Mouse (Mus musculus) olfactory bulb, adult 2 months (tissue): ENCODE results near the gene Timm44. TPM values are rescaled to one million over a fixed set of nuclear protein-coding genes. Genes with fewer than 3 reads are reported as not detected.

Experiments
- H3K27ac ChIP-seq: fragments of 200-500 bp; 2 replicates; pipeline ENCODE4 v1.5.1; 2012; ENCODE audit warnings: low read depth, low read length; ENCODE audit not compliant: insufficient read depth
- H3K4me1 ChIP-seq: fragments of 200-500 bp; 2 replicates; pipeline ENCODE4 v1.6.1; 2012; ENCODE audit warnings: low read length; ENCODE audit not compliant: control insufficient read depth, insufficient read depth
- H3K4me3 ChIP-seq: fragments of 200-500 bp; 2 replicates; pipeline ENCODE4 v1.5.1; 2012; ENCODE audit warnings: mild to moderate bottlenecking, low read depth, low read length, moderate library complexity; ENCODE audit not compliant: insufficient read depth
- CTCF ChIP-seq: fragments of 200-500 bp; IDR thresholded peaks from 2 replicates; pipeline ENCODE4 v1.5.1; 2012; ENCODE audit warnings: low read depth, mild to moderate bottlenecking, low read length, moderate library complexity; ENCODE audit not compliant: insufficient read depth
- POLR2A ChIP-seq: fragments of 200-500 bp; IDR thresholded peaks from 2 replicates; pipeline ENCODE4 v1.6.1; 2012; ENCODE audit warnings: mild to moderate bottlenecking, low read depth, low read length, moderate library complexity; ENCODE audit not compliant: insufficient read depth
- WGBS: fragments of 180-500 bp; shearing (Covaris S2); methylation state at CpG from one replicate; pipeline ENCODE4 v1.1.7; 2018; 5-methylcytosine and 5-hydroxymethylcytosine counted together
- polyA plus RNA-seq: library from polyadenylated mRNA; stranded (reverse); fragments of >200 nt; gene quantifications from 2 replicates; pipeline ENCODE4 v1.2.4, GENCODE M21; 2012; ENCODE audit warnings: low replicate concordance; ENCODE audit not compliant: missing spikeins, insufficient read depth, insufficient read length

Timm44 gene
- polyA plus RNA-seq, 1 experiment = not detected

DNA sequence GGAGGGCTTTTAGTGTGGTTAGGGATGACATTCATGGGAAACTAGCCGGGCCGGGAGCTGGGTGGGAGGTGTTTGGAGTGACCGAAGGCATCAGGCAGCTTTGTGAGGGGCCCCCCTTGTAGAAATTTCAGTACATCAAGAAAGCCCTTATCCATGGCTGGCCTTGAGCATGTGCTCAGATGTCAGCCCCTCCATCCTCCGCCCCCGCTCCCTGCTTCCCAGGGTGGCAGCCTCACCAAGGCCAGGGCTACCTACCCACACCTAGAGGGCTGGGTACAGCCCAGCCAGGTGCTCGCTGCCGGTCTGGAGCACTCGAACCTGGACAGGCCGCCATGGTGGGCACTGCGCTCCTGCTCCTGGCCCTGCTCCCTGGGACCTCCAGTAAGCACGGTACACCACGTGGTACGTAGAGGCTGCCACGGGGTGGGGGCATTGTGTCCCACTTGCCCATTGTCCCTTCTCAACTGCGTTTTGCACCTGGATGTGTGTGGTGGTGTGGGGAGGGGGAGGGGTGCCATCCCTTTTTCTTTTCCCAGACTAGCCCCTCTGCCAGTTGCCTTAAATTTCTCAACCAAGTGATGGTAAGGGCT, 27.7 kb downstream of the Timm44 start, which contains the start of gene Tgfbr3l:
Gene Tgfbr3l, plus strand, starts transcription at position 264 of the 590 bp plus-strand sequence.
- 76% methylated on average over 15 of the region's 15 CpGs for WGBS
- peaks cover 9% of the 10 kb centered on the region for H3K4me1 ChIP-seq
- H3K4me3 ChIP-seq = no peak within 1 kb of the TSS
- no peak for TF ChIP-seq POLR2A
- no peak for TF ChIP-seq CTCF
- no peak within 1 kb of the TSS for H3K27ac ChIP-seq

DNA sequence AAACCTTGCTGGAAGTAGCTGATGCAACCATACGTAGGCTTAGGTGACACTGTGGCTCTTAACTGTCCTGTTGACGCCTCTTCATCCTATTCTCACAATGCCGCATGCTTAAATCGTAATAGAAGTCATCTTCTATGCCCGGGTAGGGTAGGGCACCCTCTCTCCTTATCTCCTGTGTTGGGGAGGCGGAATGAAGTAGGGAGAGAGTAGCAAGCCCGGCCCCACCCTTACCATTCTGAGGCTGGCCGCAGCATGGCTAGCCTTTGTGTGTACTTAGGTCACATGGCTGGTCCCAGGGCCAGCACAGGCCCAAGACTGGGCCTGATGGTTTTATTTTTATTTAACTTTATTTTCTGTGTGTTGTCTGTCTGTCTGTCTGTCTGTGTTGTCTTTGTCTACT, 28.5 kb downstream of the Timm44 start:
- 86% methylated on average over 8 of the region's 8 CpGs for WGBS
- Histone ChIP-seq H3K4me3 (no peak overlapping the region), H3K4me1 (peaks cover 9% of the 10 kb centered on the region), H3K27ac (no peak overlapping the region)
- TF ChIP-seq POLR2A (no peak), CTCF (no peak)

DNA sequence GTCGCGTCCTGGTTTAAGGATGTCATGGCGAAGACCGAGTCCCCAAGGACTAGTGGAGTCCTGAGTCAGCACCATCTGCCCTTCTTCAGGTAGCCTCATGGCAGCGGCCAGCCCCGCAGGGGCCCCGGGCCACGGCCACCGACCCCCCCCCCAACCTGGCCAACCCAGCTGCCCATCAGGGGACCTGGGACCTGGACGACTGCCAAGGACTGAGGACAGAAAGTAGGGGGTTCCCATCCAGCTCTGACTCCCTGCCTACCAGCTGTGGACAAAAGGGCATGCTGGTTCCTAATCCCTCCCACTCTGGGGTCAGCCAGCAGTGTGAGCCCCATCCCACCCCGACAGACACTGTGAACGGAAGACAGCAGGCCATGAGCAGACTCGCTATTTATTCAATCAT, 30.0 kb downstream of the Timm44 start:
- no peak overlapping the region for H3K4me3 ChIP-seq
- no peak for TF ChIP-seq POLR2A
- TF ChIP-seq CTCF = no peak
- 64% methylated on average over 13 of the region's 13 CpGs for WGBS
- peaks cover 11% of the 10 kb centered on the region for H3K4me1 ChIP-seq
- H3K27ac ChIP-seq = no peak overlapping the region

DNA sequence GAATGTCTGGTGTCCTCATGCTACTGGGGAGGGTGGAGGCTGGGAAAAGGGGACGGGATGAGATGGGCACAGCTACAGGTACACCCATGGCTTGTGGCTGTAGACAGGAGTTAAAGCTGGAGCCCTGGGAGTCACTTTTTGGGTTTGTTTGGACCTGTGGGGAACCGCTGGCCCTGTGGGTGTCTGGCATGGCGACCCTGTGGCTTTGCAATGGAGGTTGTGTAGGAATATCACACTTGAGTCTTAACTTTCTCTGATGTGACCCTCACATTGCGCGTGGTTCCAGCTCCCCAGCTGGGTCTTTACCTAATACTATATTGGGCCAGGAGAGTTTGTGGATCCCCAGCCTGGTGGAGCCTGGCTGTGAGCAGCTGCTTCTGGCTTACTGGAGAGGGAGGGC, 30.7 kb downstream of the Timm44 start:
- Histone ChIP-seq H3K4me1 (peaks cover 10% of the 10 kb centered on the region), H3K27ac (no peak overlapping the region), H3K4me3 (no peak overlapping the region)
- no peak for TF ChIP-seq POLR2A
- TF ChIP-seq CTCF = no peak
- WGBS = 92% methylated on average over 5 of the region's 5 CpGs

DNA sequence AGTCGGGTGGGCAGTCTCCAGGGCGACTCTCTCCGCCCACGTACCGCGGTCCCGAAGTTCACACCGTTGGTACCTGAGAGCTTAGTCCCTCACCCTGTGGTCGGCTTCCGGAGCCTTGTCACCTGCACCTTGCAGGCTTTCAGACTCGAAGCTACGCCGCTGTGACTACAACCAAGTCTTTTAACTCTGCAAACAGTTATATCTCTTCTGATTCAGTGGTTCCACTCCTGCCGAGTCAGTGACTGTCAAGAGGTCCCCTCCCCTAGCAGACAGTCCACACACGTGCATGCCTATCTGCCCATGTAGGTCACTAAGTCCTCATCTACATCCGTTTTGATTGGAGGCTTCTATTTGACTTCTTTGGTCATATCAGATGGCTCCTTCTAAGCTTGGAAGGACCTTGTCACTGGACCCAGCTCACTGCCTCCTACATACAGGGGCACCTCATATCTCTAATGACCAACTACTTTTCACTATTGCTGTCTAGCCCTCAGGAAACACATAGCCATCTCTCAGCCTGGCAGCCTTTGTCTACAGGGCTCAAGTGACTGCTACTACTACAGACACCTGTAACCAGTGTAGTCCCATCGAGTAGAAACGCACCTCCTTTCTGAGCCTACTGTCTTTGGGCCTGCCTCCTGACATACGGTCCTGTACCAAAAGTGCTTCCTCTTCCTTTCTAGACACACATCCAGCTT, 36.4 kb downstream of the Timm44 start:
- Histone ChIP-seq H3K4me3 (peak overlapping the region; percentile 85), H3K27ac (peak overlapping the region; percentile 41), H3K4me1 (peaks cover 16% of the 10 kb centered on the region)
- TF ChIP-seq POLR2A (no peak), CTCF (no peak)
- 10% methylated on average over 19 of the region's 19 CpGs for WGBS

DNA sequence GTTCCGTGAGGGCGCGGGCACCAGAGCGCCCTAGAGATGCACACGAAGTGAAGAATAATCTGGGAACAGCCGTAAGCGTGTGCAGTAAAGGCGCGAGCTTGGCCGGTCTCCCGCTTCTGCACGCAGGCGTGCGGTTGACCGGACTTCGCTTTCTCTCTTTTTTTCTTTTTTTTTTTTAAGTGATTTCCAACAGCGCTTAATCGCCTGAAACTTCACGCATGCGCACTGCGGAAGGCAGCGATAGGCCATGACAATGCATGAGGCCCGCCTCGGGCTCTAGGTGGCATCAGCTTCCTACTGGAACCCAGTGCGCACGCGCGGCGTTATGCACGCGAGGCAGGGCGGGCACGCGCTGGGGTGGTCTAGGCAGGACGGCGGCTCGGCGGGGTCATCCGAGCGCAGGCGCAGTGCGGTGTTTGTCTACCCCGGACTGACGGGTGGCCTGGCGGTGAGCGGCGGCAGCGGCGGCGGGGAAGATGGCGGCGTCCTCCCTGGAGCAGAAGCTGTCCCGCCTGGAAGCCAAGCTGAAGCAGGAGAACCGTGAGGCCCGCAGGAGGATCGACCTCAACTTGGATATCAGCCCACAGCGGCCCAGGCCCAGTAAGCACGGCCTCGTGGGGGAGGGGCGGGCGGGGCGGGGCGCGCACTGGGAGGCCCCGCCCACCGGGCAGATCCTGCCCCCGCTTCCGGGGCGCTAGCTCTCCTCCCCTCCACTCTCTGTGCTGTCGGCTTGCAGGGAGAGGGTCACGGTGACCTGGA, 37.1 kb downstream of the Timm44 start, which contains the start of the genes Map2k7 and Gm49320:
Gene Map2k7, plus strand, starts transcription at position 307 of the 759 bp plus-strand sequence.
Gene Gm49320, plus strand, starts transcription at position 432 of the 759 bp plus-strand sequence.
- under 1% methylated on average over 71 of the region's 71 CpGs for WGBS
- Histone ChIP-seq H3K27ac (peak within 1 kb of the TSS; percentile 97), H3K4me3 (peak within 1 kb of the TSS; percentile 85), H3K4me1 (peaks cover 16% of the 10 kb centered on the region)
- TF ChIP-seq CTCF (peak; percentile 61), POLR2A (peak; percentile 52; the same call in 1 of the 2 replicates)

DNA sequence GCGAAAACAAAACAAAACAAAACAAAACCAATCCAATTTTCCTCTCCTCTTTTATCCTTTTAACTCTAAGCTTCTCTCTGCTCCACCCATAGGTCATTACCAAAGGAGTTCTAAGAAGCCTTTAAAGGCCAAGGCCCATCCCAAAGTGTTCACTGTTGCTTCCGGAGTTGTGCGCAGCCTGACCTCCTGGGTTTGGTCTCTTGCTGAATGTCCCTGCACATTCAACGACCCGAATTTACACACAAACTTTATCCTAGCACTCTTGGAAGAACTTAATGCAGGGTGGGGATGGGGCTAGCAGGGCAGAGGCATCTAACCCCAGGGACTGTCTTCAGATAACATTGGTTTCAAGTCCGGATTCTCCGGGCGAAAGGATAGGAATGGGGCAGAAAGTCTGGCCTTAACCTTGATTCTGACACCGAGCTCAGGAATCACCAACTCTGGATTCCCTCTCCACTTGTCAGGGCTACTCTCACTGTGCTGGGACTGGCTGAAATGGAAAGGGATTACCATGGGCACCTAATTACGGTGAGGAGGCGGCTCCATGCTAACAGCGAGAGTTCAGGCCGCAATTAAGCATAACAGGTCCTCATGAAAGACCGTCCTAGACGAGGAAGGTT, 37.8 kb downstream of the Timm44 start:
- no peak for TF ChIP-seq POLR2A
- no peak for TF ChIP-seq CTCF
- Histone ChIP-seq H3K4me3 (peak overlapping the region; percentile 74), H3K4me1 (peaks cover 16% of the 10 kb centered on the region), H3K27ac (peak overlapping the region; percentile 97)
- 17% methylated on average over 15 of the region's 15 CpGs for WGBS

DNA sequence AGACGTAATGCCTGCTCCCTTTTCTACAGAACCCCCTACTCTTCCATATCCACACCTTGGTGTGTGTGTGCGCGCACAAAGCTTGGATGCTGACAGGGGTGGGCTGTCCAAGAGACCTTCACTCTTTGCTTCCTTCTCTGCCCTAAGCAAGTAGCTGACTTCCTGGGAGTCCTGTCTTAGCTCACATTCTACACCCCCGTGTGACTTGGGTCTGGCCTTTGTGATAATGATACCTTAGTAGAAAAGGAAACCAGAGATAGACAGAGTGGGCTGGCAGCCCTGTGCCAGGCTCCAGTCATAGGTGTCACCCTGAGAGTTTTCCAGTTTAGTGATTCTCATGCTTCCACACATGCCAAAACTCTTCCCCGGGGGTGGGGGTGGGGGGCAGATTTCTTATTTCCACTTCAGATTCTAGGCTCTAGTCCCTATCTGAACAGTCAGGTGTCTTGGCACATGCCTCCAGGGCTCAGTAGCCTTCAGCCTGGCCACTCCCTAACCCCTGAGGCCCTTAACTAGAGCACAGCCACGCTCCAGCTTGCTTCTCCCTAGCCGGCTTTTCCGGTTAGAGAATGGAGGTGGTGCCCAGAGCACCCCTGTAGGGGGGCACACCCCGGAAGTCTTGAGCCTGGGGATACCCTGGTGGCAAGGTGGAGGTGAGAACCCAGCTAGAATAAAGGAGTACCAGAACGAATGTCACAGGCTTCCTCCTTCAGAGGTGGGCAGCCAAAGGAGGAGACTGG, 44.9 kb downstream of the Timm44 start:
- no peak overlapping the region for H3K27ac ChIP-seq
- peaks cover 12% of the 10 kb centered on the region; the same call in 1 of the 2 replicates for H3K4me1 ChIP-seq
- 62% methylated on average over 10 of the region's 10 CpGs for WGBS
- no peak overlapping the region for H3K4me3 ChIP-seq
- no peak for TF ChIP-seq POLR2A
- TF ChIP-seq CTCF = no peak
